Mouse (Mus musculus) limb, embryonic 14.5 days (tissue): ENCODE measurements around the gene Spata20. TPM values are rescaled to one million over a fixed set of nuclear protein-coding genes. Genes with fewer than 3 reads are reported as not detected.

Experiments used
- ATAC-seq: fragments of 200-750 bp; cut with Nextera tagmentation; 2 replicates; pipeline ENCODE4 v1.8.0; 2017; ENCODE audit warnings: low read depth, moderate number of reproducible peaks, moderate TSS enrichment; ENCODE audit not compliant: low FRiP score
- DNase-seq: peaks from one replicate; pipeline ENCODE4 v3.0.0-alpha.2; 2015; ENCODE audit warnings: low spot score
- H3K27ac ChIP-seq: fragments of 300-500 bp; sonication (generic); replicated peaks from 2 replicates; pipeline ENCODE4 v1.5.1; 2014; ENCODE audit warnings: low read depth, mild to moderate bottlenecking, low read length, moderate library complexity, mixed read lengths
- H3K27me3 ChIP-seq: fragments of 300-500 bp; sonication (generic); 2 replicates; pipeline ENCODE4 v1.6.1; 2014; ENCODE audit warnings: low read length, mixed read lengths; ENCODE audit not compliant: control insufficient read depth, insufficient read depth
- H3K36me3 ChIP-seq: fragments of 300-500 bp; sonication (generic); 2 replicates; pipeline ENCODE4 v1.6.1; 2014; ENCODE audit warnings: mild to moderate bottlenecking, low read length, moderate library complexity, mixed read lengths; ENCODE audit not compliant: control insufficient read depth, insufficient read depth
- H3K4me1 ChIP-seq: fragments of 300-500 bp; sonication (generic); 2 replicates; pipeline ENCODE4 v1.6.1; 2014; ENCODE audit warnings: antibody characterized with exemption, low read length, mixed read lengths; ENCODE audit not compliant: control insufficient read depth, insufficient read depth
- H3K4me2 ChIP-seq: fragments of 300-500 bp; sonication (generic); replicated peaks from 2 replicates; pipeline ENCODE4 v1.6.1; 2014; ENCODE audit warnings: low read depth, mild to moderate bottlenecking, low read length, moderate library complexity; ENCODE audit not compliant: severe bottlenecking
- H3K4me3 ChIP-seq: fragments of 300-500 bp; sonication (generic); replicated peaks from 2 replicates; pipeline ENCODE4 v1.5.1; 2014; ENCODE audit warnings: low read length
- H3K9ac ChIP-seq: fragments of 300-500 bp; sonication (generic); 2 replicates; pipeline ENCODE4 v1.6.1; 2014; ENCODE audit warnings: mild to moderate bottlenecking, low read depth, low read length, moderate library complexity; ENCODE audit not compliant: severe bottlenecking
- H3K9me3 ChIP-seq: fragments of 300-500 bp; sonication (generic); 2 replicates; pipeline ENCODE4 v1.6.1; 2016; ENCODE audit warnings: low read length; ENCODE audit not compliant: control insufficient read depth
- POLR2A ChIP-seq: fragments of 200-500 bp; IDR thresholded peaks from 2 replicates; pipeline ENCODE4 v1.8.0; 2012; ENCODE audit warnings: inconsistent platforms, mild to moderate bottlenecking, moderate library complexity, borderline replicate concordance; ENCODE audit not compliant: insufficient read depth, insufficient read length; ENCODE audit errors: extremely low read depth
- WGBS: fragments of 180-500 bp; shearing (Covaris S2); extraction: QIAGEN DNeasy Blood & Tissue Kit; methylation state at CpG from one replicate; pipeline ENCODE4 v1.1.7; 2014; 5-methylcytosine and 5-hydroxymethylcytosine counted together
- polyA plus RNA-seq, 2 experiments: library from polyadenylated mRNA; depleted of rRNA in 1 of 2; stranded (reverse) in 1 of 2; unstranded in 1 of 2; fragments of >200 nt; fragmentation: Nextera tagmentation in 1 of 2; extraction: Ambion mirVana in 1 of 2; gene quantifications; 2 replicates each; pipeline versions ENCODE4 v1.2.1 to v1.2.3; 2012 to 2014

Spata20 gene
- polyA plus RNA-seq, 2 experiments, result 0.14 to 0.16 TPM

- no peak overlapping the region for H3K9ac ChIP-seq
- ATAC-seq (no peak), DNase-seq (no peak)
- H3K4me2 ChIP-seq, result no peak overlapping the region
- H3K4me1 ChIP-seq, result peaks cover 19% of the 10 kb centered on the region
- TF ChIP-seq POLR2A, result no peak
- H3K9me3 ChIP-seq, result no peaks in the 10 kb centered on the region
- H3K27ac ChIP-seq, result no peak overlapping the region
- H3K4me3 ChIP-seq, result no peak overlapping the region
- 91% methylated on average over 11 of the region's 11 CpGs for WGBS
- no peaks in the 10 kb centered on the region for H3K27me3 ChIP-seq
- peaks cover 80% of the 10 kb centered on the region for H3K36me3 ChIP-seq
Measured at GRCm38 (mm10) chr11:94461856-94462255, 24.1 kb downstream of the Spata20 start.

GRCm38 (mm10) chr11:94457001-94457400, 29.0 kb downstream of the Spata20 start:
- DNase-seq (no peak), ATAC-seq (no peak)
- Histone ChIP-seq H3K27ac (no peak overlapping the region), H3K27me3 (no peaks in the 10 kb centered on the region), H3K4me2 (no peak overlapping the region), H3K4me3 (no peak overlapping the region), H3K36me3 (peaks cover 93% of the 10 kb centered on the region), H3K9me3 (no peaks in the 10 kb centered on the region), H3K9ac (no peak overlapping the region), H3K4me1 (no peaks in the 10 kb centered on the region)
- TF ChIP-seq POLR2A, result no peak
- WGBS, result 85% methylated on average over 15 of the region's 15 CpGs

GRCm38 (mm10) chr11:94456347-94456746, 29.6 kb downstream of the Spata20 start:
- ATAC-seq (no peak), DNase-seq (no peak)
- no peaks in the 10 kb centered on the region for H3K9me3 ChIP-seq
- H3K4me2 ChIP-seq, result no peak overlapping the region
- H3K27ac ChIP-seq, result no peak overlapping the region
- WGBS, result 79% methylated on average over 3 of the region's 3 CpGs
- H3K9ac ChIP-seq, result no peak overlapping the region
- no peak for TF ChIP-seq POLR2A
- no peaks in the 10 kb centered on the region for H3K27me3 ChIP-seq
- H3K36me3 ChIP-seq, result peaks cover 93% of the 10 kb centered on the region
- no peak overlapping the region for H3K4me3 ChIP-seq
- peaks cover 5% of the 10 kb centered on the region; the same call in 1 of the 2 replicates for H3K4me1 ChIP-seq

GRCm38 (mm10) chr11:94455161-94455820, 30.7 kb downstream of the Spata20 start:
- 83% methylated on average over 10 of the region's 10 CpGs for WGBS
- Histone ChIP-seq H3K27me3 (no peaks in the 10 kb centered on the region; the same call in 1 of the 2 replicates), H3K36me3 (peaks cover 92% of the 10 kb centered on the region), H3K4me2 (no peak overlapping the region), H3K4me3 (no peak overlapping the region), H3K9ac (no peak overlapping the region), H3K4me1 (peaks cover 10% of the 10 kb centered on the region; the same call in 1 of the 2 replicates), H3K27ac (no peak overlapping the region), H3K9me3 (no peaks in the 10 kb centered on the region)
- TF ChIP-seq POLR2A, result no peak
- DNase-seq, result no peak
- no peak for ATAC-seq

GRCm38 (mm10) chr11:94454756-94455155, 31.2 kb downstream of the Spata20 start:
- DNase-seq, result no peak
- no peak overlapping the region for H3K4me2 ChIP-seq
- H3K36me3 ChIP-seq, result peaks cover 92% of the 10 kb centered on the region

More at GRCm38 (mm10) chr11:94454756-94455155, 31.2 kb downstream of the Spata20 start:
- Histone ChIP-seq H3K4me1 (peaks cover 10% of the 10 kb centered on the region; the same call in 1 of the 2 replicates), H3K27me3 (no peaks in the 10 kb centered on the region; the same call in 1 of the 2 replicates), H3K4me3 (no peak overlapping the region), H3K9ac (no peak overlapping the region), H3K9me3 (no peaks in the 10 kb centered on the region), H3K27ac (no peak overlapping the region)
- no peak for ATAC-seq
- 60% methylated on average over 5 of the region's 5 CpGs for WGBS
- TF ChIP-seq POLR2A, result no peak
